Mouse (Mus musculus) right cerebral cortex, postnatal 10 days (tissue): ENCODE measurements around the gene Gstp2.
"Not testable (repeated sequence)": the region's sequence is repeated elsewhere in the genome, so short reads cannot be mapped to it uniquely, and the experiment has no call there.

ENCODE experiments used
- DNase-seq, 2 experiments: peaks; one replicate each; pipeline ENCODE4 v3.0.0; 2021; ENCODE audit warnings: low spot score in 2 of 2

Gene Gstp2

DNA sequence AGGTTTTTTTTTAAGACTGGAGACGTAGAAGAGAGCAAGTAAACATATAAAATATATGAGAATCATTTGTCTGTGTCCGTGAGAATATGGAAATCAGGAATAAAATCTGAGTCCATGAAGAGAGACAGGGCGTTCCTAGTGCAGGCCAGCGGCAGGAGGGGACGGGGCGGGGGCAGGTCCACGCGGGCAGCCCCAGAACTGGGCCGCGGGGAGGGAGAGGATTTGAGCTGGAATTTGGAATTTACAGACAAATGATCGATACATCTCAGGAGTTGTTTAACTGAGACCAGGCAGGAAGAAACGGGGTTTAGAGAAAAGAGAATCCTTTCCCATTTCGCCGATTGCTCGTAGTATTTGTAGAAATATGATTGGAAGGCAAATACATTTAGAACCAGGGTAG, 24.5 kb upstream of the Gstp2 start:
- no peak for DNase-seq

DNA sequence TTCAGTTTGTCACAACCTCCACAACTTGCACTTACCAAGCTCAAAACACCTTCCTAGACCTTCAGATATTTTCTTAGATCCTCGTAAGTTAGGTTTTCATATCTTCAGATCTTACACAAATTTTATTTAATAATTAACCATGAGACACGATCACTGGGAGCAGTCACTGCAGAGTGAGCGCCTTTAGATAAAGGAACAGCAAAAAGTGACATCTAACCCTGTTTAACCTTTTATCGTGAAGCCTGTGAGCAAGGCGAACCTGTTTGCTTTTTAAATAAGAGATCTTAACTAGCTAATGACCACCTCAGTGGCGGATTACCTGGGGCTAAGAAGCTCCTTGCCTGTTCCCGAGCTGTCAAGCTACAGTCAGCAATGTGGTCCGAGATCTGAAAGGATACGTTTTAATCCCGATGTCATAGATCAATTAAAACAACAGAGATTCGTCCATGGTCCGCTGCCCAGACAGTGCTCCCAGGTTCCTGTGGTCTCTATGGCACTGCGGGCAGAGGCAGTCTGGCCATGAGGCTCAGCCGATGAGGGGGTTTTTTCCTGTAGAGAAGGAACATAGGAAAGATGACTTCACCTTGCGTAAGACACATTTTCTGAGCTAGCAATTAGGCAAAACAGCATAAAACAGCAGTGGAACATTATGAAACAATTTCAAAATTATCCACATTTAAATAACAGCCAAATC, 23.0 kb upstream of the Gstp2 start:
- no peak for DNase-seq

DNA sequence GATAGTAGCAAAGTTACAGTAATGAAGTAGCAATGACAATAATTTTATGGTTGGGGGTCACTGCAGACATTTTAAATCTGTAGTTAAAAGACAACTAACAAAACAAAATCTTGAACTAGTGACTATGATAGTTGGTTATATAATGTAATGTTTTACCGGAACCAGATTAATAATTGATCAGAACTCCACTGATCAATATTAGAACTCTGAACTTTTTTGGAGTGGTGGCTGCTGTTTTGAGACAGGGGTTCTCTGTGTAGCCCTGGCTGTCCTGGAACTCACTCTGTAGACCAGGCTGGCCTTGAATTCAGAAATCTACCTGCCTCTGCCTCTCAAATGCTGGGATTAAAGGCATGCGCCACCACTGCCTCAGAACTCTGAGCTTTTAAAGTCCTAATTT, 22.4 kb upstream of the Gstp2 start:
- DNase-seq: not testable (repeated sequence)

DNA sequence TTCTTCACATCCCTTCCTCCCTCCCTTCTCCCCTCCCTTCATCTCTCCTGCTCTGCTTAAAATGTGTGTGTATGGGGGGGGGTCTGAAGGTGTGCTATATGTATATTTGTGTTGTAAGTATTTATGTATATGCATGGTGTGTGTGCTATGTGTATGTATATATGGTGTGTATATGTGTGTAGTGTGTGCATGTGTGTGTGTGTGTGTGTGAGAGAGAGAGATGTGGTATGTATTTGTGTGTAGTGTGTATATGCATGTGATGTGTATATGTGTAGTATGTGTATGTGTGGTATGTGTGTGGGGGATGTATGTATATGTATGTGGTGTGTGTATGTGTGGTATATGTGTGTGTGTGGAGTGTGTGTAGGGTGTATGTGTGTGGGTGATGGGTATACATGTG, 21.1 kb upstream of the Gstp2 start:
- DNase-seq: no peak

DNA sequence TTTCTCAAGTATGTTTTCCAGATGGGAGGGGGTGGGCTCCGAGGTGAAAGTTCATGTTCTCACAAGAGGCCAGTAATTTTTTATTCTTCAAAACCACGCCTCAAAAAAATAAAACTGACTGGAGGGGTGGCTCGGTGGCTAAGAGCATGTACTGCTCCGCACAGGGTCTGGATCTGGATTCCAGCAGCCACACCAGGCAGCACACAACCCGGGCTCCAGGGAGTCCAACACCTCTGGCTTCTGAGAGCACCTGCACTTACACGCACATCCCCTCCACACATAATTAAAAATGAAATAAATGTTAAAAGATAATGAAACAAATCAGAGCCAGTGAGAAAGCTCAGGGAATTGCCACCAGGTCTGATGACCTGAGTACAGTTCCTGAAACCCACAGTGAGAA, 20.5 kb upstream of the Gstp2 start:
- no peak for DNase-seq

DNA sequence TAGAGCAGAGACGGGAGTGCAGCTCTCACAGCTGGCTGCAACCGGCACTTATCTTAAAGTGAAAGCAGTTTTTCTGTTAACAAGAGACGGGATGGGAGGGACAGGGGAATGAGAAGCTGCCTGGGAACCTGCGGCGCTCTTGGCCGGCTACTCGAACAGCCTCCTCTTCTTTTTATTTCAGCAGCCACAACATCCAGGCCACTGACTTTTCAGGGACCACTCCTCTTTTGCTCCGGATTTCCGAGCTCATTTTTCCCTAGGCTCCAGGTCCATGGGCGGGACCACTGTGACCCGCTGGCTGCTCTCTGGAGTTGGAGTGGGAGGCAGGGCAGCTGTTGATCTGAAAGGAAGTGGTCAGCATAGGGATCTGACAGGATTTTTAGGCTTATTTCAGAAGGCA, 18.7 kb upstream of the Gstp2 start:
- DNase-seq: not testable (repeated sequence)

DNA sequence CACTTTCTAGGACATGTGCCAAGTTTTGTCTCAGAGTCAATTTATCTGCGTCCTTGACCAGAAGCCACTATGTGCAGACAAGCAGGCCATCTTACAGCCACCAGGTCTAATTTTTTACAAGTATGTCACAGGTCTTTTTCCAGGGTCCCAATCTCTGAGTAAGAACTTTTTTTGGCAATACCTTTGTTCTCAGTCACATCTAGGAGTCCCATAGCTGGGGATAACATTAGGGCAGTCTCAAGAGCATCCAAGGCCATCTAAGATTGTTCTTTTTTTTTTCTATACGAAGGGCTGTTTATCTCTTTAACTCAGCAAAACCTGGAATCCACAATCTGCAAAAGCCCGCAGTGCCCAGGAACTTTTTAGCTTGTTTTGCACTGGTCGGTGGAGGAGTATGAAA, 17.5 kb upstream of the Gstp2 start:
- not testable (repeated sequence) for DNase-seq

DNA sequence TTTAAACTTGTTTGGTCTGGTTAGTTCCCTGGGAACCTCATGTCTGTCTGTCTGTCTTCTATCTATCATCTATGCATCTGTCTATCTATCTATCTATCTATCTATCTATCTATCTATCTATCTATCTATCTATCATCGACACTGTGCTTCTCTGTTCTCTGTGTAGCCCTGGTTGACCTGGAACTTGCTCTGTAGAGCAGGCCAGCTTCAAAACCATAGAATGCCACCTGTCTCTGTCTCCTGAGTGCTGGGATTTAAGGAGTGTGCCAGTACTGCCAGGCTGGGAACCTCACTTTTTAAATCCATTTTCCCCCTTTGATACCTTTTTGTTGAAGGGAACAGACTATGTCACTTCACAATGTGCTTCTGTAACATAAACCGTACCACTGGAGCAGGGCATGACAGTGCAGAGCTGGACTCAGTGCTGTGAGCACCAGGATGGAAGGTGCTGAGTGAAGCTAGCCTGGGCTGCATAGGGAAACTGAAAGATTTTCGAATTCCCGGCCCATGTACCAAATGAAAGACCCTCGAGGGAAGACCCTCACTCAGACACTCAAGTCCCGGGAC, 15.2 kb upstream of the Gstp2 start:
- no peak for DNase-seq

DNA sequence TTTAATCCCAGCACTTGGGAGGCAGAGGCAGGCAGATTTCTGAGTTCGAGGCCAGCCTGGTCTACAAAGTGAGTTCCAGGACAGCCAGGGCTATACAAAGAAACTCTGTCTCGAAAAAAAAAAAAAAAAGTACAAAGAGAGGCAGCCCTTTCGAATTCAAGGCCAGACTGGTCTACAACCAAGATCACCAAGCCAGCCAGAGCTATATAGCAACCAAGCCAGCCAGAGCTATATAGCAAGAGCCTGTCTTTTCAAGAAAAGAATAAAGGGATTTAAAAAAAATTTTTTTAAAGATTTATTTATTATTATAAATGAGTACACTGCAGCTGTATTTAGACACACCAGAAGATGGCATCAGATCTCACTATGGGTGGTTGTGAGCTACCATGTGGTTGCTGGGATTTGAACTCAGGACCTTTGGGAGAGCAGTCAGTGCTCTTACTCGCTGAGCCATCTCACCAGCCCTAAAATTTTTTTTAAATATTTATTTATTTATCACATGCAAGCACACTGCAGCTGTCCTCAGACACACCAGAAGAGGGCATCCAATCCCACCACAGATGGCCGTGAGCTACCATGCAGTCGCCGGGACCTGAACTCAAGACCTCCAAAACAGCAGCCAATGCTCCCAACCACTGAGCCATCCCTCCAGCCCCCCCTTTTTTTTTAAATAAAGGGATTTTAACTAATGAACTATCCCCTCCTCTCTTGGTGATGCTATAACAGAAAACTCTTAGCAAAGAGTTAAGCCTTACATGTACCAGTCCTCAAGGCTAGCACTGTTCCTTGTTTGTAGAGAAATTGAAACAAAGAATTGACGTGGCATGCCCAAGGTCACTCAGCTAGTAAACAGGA, 14.4 kb upstream of the Gstp2 start:
- not testable (repeated sequence) for DNase-seq

DNA sequence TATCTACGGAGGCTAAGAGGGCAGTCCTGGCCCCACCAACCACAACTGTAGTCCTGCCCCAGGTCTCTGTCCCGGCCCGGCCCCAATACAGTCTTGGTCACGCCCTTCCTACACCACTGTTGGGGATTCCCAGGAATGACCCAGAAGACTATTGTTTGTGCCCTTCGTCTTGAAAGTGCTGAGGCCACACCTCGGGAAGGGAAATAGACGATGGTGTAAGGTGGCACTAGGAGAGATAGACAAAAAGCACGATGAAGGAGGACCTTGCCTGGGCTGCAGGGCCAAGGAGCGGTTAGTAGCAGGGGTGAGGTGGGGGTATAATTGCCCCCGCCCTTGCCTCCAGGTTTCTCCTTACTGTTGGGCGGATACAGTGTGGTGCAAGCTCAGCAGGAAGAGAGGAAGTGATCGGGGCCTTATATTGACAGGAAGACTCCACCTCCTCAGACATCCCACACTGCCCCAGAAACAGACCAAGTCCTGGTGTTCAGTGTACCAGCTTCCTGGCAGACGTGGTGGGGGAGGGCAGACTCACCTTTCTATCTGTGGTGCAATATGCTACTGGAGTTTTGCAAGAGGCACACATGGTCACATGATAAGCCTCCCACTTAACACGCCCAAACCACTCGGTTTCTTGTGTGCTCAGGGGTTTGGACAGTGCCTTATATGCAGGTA, 13.4 kb upstream of the Gstp2 start, which contains the start of gene Gstp3:
TSS of gene Gstp3 (minus strand) at position 501 of the 672 bp plus-strand sequence.
- DNase-seq: no peak

DNA sequence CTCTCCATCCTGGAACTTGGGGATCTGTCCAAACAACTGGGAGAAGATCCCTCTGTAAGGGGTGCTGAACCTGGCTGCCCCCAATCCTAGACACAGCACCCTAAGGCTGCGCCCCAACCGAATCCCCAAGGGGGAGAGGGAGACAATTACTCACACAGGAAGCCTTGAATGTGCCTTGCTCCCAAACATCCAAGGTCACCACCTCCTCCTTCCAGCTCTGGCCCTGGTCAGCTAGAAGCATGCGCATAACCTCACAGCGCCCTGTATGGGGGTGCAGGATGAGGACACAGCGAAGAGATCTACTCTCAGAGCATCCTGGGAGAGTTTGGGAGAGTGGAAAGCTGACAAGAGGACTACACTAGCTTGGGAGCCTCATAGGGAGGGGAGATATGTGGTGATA, 12.8 kb upstream of the Gstp2 start:
- DNase-seq: no peak

DNA sequence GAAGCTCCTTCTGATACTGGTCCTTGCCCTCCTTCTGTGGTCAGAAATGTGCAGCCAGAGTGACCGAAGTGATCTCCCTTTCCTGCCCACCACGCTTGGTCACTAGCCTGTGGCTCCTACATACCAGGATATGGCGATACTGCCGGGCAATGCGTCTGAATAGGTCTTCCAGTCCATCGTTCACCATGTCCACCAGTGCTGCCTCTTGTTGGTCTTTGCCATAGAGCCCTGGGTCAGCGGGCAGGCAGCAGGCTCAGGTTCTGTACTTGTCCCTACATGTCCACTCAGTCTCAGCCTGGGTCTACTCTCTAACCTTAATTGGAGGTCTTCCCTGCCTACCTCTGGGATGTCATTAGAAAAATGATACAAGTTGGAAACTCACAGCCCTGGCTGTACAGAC, 12.1 kb upstream of the Gstp2 start:
- no peak for DNase-seq

DNA sequence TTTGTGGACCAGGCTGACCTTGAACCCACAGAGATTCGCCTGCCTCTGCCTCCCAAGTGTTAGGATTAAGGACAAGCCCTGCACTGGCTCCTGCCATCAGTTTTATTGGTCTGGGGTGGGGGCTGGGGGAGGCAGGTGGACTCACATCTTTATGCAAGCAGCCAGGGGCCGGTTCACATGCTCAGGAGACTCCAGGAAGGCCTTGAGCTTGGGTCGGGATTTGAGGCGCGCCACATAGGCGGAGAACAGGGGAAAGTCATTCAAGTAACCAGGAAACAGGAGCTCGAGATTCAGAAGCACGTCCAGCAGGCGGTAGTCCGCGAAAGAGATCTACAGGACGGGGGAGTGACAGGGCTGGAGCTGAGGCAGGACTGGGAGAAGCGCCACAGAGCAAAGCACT, 11.6 kb upstream of the Gstp2 start:
- DNase-seq: no peak

DNA sequence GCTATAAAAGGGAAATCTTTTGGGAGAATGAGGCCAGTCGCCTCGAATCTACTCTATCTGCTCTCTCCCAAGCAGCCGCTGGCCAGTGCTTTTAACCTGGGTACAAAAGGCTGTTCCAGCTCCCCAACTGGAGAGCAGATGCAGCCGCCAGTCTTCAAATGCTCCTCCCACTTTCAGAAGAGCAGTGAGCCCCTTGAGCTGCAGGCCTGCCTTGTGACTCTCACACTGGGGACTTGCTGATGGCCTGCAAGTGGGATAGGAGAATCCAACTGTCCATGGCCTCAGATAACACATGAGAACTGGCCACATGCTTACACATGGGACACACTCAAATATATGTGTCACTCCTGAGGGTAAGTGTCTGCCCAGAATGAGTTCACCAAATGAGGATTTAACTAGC, 10.9 kb upstream of the Gstp2 start:
- DNase-seq: no peak

DNA sequence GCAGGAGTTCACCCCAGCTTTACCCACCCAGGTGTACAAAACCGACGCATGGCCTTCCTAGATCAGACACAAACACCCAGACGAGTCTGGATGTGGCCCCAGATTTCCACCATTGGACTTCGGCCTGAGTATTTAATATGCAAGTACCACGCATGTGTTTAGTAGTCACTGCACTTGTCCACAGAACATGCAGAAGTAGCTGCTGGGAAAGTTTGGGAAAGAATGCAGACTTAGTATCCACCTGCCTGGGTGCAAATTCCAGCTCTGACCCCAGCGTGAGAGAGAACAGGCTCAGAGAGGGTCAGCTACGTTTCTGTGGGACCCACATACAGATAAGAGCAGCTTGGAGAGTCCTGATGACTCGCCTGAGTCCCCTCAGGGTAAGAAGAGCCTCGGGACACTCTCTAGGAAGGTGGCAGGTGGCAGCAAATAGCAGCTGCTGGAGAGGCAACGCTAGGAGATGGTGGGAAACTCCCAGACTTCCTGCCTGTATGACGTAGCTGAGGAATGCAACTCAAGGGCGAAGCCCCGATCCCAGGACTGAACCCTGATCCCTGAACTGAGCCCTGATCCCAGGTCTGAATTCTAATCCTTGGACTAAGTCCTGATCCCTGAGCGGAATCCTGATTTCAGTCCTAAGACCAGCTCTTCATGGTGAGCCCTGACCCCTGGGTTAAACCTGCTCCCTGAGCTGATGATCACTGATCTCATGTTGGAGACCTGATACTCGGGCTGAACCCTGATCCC, 10.3 kb upstream of the Gstp2 start:
- no peak for DNase-seq

DNA sequence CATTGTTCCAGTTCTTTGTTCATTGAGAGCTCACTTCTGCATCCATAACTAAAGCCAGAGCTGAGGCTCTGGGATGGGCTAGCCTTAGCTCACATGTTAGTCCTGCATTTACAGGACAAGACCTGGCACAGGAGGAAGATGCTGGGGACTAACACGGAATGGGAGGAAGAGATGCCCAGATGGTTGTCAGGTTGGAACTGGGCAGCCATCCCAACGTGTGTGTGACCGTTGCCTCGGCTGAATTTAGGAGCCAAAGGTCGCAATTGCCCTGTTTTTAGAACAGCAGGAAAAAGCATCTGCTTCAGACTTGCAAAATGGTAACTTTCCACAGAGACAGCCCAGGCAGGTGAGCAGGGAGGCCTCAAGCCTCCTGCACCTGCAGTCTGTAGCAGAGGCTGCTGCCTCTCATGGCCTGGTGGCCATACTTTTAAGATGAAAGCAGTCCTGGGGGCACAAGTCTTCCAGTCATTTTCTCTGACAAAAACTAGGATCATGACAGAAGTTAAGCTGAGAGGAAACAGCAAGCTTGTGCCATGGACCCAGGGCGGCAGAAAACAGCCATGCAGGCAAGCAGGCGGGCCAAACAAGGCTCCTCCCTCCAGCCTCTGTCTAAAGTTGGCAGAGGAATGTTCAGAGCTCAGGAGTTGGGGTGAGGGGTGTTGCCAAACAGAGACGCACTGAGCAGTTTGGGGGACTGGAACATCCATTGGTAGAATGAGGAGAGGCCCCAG, 9.6 kb upstream of the Gstp2 start:
- DNase-seq: no peak

DNA sequence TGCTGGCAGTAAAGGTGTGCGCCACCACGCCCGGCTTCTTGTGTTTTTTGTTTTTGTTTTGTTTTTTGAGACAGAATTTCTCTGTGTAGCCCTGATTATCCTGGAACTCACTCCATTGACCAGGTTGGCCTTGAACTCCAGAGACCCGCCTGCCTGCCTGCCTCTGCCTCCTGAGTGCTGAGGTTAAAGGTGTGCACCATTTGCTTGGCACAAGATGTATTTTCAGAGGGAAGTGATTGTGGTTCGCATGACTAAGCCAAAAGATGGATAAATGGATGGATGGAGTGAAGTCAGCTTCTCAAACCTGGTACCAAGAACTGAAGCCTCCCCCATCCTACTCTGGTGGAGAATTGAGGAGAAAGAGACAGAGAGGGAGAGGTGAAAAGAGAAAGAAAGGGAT, 8.8 kb upstream of the Gstp2 start:
- DNase-seq: no peak

DNA sequence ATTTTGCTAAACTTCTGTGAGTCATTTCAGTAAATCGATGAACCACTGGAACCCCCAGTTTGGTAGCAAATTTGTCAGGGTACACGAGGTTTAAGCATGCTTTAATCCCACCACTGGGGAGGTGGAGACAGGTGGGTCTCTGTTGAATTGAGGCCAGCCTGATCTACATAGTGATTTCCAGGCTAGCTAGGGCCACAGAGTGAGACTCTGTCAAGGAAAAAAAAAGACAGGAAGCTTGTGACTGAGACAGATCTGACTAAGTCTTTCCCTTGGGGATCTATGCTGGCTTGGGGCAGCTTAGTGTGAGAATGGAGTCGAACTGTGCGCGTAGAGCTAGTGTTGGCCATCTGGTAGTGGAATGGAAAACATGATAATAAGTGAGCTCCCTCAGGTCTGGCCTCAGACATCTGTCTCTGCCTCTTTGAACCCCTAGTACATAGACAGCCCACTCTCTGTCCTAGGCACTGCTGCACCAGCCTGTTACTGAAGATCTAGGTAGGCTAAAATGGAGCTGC, 6.8 kb upstream of the Gstp2 start:
- DNase-seq: no peak

DNA sequence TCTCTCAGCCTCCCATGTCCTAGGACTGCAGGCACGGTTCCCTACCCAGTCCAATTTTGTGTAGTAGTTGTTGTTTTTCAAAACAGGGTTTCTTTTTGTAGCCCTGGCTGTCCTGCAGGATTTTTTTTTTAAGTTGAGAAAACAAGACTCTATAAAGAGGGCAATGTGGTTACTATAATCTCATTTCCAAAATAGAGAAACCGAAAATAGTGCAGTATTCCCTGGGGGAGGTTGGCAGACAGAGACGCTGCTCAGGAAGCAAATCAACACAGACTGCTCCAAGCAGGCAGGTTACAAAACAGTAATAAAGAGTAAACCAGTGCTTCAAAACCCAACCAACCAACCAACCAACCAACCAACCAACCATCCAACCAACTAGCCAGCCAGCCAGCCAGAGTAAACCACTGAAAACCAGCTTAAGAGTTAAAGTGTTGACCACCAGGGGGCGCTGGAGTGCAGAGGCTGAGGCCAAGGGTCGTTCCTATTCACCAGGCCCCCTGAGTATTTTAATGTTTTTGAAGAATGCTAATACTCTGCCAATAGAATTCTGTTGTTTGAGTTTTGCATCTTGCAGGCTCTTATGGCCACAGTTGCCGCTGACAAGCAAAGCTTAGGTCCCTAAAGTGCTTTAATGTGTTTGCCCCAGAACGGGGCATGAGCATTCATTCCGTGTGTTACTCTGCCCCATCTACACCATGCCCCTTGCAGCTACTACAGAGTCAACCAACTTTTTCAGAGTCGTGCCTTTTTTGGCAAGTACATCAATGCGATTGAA, 6.1 kb upstream of the Gstp2 start:
- DNase-seq: peak in 1 of 2 experiments; percentile 56

DNA sequence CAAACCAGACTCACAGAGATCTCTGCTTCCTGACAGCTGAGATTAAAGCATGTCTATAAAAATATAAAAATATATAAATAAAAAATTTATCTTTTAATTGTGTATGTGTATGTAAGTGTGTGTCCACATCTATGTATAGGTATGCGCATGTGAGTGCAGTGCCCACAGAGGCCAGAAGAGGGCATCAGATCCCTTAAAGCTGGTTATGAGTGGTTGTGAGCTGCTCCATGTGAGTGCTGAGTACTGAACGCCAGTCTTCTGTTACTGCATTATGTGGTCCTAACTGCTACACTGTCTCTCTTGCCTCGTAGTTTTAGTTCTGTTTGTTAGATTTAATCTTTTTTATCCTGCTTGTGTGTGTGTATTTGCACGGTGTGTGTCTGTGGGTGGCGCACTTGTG, 5.2 kb upstream of the Gstp2 start:
- DNase-seq: no peak
